Mouse (Mus musculus): ENCODE measurements around the gene 6030468B19Rik.
A peak's percentile ranks its signal among the peaks of the same experiment; 100 is the strongest.
"Not testable (repeated sequence)": the region's sequence is repeated elsewhere in the genome, so short reads cannot be mapped to it uniquely, and the experiment has no call there.

Gene 6030468B19Rik

DNA sequence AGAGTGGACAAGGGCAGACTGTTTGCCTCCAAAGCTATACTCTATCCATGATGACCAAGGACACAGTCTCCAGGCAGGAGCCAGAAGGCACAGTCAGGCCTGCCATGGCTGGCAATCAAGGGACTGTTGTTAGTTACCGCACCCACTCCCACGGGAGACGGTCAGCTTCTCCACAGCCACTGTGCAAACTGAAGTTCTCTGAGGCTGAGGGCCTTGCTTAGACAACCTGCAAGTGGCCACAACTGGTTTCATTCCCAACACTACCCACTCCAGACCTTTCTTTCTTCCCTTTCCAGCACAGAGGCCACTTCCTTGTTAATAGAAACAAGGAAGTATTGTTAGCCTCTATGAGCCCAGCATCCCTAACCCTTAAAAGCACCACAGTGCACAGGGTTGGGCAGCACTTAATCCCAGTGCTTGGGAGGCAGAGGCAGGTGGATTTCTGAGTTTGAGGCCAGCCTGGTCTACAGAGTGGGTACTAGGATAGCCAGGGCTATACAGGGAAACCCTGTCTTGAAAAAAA is 5.8 kb downstream of the 6030468B19Rik start:
- DNase-seq (ENCODE audit: low spot score) = no peak

DNA sequence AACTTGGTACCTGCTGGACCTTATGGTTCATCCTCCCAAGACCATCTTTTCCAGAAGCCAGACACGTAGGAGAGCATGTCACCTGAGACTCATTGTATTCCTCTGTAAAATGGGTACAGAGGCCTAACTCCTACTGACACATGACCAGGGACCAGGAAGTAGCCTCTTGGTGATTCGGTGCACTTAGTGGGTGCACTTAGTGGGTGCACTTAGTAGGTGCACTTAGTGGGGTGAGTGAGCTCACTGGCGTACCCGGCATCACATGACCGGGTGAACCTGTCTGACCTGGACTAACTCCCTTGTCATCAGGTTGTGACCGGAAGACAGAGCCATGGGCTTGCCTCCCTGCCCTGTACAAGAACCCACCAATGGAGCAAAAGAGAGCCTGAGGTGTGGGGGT is 9.3 kb downstream of the 6030468B19Rik start:
- DNase-seq (ENCODE audit: low spot score) = no peak

DNA sequence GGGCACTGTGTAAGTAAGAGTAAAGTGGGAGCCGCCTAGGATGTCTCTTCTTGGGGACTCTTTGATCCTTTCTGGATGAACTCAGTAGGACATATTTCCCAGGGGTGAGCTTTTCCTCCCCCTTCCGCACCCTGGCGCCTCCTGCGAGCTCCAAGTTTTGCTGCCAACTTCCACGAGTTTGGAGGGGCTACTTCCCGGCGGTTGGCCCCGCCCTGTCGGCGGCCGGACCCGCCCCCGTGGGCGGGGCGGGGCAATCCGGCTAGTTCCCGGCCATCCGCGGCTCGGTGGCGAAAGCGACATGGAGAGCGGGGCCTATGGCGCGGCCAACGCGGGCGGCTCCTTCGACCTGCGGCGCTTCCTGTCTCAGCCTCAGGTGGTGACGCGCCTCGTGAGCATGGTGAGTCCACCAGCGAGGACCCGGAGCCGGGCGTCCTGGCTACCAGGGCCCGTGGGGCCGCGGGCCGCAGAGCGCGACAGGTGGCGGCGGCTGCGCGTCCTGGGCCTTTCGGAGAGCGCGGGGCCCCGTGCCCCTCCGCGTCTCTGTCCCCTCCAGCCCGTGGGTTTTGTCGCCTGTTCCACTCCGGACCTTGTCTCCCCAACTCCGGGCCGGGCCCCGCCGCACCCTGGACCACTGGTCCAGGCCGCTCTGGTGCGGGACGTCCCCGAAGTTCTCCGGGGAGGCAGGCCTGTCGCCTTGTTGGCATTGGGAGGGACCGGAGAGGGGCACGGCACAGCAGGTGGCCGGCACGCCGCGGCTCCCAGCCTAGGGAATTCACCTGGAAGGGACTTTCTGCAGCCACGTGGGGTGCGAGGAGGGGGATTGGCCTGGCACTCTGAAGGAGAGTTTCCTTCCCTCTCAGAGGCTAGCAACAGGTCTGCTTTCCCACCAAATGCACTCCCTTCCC is 12.2 kb downstream of the 6030468B19Rik start, which contains the start of the genes Gm20708 and Syngr2:
Gene Gm20708, plus strand, starts transcription at position 262 of the 905 bp plus-strand sequence.
Gene Syngr2, plus strand, starts transcription at position 262 of the 905 bp plus-strand sequence.
- DNase-seq (ENCODE audit: low spot score) = peak; percentile 58

DNA sequence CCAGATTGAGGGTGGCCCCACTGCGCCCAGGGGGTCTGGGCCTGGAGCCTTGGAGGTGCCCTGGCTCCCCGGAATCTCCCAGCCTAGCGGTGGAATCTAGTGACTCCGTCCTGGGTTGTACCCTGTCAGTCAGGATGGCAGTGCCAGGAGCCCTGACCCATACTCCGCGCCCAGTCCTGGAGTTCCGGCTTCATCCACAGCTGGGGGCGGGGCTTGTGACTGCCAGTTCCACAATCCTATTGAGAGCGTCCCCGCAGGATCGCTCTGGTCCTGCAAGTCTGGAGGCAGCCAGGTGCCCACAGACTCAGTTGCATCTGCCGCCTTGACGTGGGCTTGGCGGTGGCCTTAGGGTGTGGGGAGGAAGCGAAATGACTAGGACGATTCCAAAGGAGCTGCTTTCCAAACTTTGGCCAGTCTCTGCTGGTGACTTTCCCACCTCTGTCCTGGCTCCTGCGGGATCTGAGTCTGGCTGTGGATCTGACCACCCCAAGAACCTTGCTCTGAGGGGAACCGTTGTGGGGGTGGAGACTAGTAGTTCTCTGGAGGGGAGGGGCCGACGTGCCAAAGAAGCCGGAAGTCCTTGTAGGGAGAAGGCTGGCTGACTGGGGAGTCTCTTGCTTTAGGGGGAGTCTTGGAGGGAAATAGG is 13.1 kb downstream of the 6030468B19Rik start:
- DNase-seq (ENCODE audit: low spot score) = peak; percentile 72

DNA sequence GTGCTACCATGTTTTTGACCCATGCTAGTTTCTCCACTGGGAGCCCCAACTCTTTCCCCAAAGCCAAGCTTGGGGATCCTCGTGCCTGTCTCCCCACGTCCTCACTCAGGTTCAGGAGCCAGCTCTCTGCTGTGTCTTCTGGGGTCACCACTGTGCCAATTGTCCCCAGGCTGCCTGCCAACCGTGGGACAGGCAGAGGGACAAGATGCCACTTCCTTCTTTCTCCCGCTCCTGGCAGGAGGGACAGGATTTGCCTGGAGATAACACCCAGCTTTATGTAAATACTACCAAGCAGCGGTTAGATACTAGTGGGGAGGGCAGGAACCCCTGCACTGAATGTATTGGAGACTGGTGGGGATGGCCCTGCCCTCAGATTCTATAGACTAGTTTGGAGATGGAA is 16.4 kb downstream of the 6030468B19Rik start:
- DNase-seq (ENCODE audit: low spot score) = no peak

DNA sequence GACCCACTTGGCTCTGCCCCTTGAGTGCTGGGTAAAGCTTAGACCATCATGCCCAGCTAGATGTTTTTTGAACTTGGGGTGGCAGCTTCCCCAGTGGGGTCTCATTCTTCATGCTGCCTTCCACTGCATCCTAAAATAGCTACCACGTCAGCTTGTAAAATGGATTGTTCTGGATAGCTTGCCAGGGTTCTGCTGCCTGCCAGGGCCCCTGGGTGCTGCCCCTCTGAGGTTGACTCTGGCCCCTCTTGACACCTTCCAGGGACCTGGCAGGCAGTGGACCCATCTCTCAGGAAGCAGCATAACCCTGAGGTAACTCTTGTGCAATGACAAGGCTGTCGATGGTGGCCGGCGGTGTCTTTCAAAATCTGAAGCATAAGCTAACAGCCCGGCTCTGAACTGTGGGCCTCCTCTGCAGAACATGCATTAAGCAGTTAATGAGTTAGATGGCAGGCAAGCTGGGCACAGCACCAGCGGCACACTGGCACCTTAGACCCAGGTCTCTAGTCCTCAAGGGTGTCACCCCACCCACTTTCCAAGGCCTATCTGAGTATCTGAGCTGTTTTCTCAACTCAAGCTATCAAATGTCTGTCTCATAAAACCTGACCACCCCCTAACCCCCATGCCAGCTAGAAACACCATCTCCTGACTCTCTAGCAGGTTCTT is 17.4 kb downstream of the 6030468B19Rik start:
- DNase-seq (ENCODE audit: low spot score) = no peak

DNA sequence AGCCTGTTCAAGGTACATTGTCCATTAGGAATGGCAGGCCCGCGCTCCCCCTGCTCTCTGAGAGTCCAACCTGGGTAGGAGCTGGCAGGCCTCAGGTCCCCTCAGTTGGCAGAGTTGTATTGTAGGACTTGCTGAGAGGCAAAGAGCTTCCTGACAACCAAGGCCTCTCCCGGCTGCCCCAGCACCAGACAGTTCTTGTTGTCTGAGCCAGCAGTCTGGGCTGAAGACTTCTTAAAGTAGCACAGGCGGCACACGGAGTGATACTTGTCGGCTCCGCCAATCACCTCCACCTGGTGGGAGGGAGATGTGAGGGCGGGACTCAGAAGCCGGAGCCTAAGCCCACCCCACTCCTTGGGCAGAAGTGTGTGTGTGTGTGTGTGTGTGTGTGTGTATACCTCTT is 18.4 kb downstream of the 6030468B19Rik start:
- not testable (repeated sequence) for DNase-seq (ENCODE audit: low spot score)

DNA sequence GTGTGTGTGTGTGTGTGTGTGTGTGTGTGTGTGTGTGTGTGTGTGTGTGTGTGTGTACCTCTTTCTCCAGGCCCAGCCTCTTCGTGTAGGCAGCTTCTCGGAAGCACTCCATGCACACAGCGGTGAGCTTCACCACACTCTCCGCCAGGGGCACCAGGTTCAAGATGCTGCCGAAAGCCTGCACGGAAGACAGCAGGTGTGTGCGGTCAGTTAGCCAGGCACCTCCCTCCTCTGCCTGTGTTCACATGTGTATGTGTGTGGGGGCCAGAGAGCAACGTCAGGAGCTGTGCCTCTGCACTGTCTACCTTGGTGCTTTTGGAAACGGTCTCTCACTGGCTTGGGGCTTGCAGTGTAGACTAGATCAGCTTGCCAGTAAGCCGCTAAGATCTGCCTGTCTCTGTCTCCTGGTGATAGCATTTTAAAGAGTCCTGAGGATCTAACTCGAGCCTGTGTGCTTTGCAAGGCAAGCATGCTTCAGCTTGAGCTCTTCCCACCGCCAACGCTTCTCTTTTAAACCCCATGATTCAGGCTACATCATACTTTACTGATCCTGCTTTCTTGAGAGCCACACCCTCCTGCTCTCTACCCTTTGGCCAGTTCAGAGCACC is 19.0 kb downstream of the 6030468B19Rik start:
- no peak for DNase-seq (ENCODE audit: low spot score)

DNA sequence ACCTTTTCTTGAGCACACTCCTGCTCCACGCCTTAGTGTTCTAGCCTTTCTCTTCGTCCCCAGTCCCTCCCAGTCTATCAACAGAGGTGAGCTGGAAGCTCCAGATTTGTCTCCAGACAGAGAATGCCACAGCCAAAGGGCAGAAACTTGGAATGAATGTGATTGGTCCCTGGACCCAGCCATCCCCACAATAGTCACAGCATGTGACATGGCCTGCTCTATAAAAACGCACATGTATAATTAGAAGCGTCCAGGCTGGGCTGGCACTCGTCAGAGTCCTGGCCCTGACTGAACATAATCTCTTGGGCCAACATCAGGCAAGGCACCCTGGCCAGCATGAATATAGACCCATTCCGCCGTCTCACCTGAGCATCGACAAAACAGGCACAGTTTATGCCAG is 21.6 kb downstream of the 6030468B19Rik start:
- DNase-seq (ENCODE audit: low spot score) = no peak

DNA sequence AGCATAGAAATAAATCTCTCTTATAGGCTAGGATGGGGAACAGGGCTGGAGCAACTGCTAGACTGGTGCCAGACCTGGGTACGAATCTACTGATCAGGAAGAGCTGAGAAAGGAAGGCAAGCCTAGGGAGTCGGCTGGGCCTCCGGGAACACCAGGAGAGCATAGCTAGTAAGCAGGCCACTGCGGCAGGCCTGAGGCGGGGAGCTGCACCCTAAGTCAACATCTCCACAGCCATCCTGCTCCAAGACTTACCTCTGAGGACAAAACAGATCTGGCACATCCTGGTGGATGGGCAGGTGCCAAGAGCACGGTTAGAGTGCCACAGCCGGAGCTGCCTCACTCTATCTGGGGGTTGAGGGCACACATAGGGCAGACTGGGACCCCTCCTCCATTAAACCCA is 22.7 kb downstream of the 6030468B19Rik start:
- no peak for DNase-seq (ENCODE audit: low spot score)

DNA sequence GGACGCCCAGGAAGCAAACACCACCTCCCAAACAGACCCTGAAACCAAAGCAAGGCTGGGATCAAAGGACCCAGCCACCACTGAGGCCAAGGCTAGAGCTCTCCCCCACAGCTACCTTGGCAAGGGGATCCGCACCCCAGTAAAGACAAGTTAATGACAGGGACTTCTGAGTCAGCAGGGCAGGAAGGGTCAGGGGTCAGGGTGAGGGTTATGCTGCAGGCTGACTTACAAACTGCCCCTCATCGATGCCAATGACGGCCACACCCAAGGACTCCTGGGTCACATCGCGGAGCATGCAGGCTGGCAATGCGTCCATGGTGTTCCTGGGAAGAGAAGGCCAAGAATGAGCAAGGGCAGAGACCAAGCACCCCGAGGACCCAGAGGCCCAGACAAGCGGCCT is 24.4 kb downstream of the 6030468B19Rik start:
- DNase-seq (ENCODE audit: low spot score) = no peak

DNA sequence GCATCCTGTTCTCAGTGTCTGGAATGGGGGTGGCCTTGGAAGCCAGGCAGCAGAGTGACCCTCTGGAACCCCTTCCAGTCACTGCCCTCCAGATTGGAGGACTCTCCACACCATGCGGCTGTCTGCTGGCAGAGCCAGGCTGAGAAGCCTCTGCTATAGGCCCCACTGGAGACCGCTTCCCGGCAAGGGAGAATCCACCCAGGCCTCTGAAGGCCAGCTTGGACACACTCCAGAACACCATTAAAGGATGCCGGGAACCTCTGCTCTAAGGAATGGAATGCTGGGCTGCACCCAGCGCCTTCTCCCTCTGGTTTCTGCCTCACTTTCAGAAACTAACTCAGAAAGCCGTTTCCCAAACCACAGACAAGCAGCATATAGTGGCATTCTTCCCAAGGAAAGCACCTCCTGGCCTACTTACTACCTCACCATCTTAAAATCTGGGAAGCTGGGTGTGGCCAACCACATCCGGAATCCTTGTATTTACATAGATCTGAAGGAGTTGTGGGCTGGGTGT is 25.3 kb downstream of the 6030468B19Rik start:
- DNase-seq (ENCODE audit: low spot score) = no peak

DNA sequence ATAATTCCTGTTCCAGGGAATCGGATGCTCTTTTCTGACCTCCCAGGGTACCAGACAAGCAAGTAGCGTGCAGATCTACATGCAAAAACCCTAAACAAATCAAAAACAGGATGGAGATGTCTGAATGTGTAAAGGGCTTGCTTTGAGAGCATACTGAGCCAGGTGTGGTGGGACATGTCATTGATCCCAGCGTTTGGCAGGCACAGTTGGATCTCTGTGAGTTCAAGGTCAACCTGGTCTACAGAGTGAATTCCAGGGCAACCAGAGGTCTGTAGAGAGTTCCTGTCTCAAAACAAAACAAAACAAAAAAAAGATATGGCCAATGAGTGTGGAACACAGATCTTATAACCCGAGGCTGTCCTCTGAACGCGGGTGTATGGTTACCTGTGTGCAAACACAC is 26.0 kb downstream of the 6030468B19Rik start:
- no peak for DNase-seq (ENCODE audit: low spot score)

DNA sequence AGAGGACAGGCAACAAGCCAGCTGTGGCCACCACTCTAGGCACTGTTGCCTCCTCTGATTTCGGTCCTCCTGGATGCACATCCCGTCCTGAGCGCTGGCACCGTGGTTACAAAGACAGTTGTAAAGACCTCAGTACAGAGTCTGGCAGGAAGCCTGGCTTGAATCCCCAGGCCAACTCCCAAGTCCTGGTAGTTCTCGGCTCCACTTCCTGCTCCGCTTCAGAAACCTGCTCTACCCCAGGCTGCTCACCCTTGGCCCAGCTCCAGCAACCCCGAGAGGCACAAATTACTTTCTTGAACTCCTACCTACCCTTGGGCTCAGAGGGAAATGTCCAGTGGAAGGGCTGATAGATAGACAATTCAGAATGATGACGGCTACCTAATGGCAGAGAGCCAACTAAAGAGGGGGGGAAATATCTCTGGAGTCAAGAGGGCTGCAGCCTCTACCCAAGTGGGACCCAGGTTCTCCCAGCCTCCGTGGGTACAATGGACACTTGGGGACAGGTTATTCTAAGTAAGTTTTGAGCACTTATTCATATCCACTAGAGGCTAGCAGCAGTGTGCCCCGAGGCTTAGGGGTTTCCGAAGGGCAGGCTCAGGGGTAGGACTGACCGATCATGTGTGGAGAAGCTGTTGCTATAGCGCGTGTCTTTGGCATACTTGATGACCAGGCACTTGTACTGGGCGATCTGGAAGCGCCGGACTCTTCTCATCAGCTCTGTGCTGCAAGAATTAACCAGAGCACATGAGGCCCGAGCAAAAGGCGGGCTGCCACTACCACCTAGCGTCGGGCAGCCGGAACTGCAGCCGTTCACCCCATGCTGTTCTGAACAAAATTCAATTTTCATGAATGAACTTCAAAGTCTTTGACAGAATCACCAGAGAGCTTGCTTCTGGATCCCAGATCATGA is 26.9 kb downstream of the 6030468B19Rik start:
- peak; percentile 73 for DNase-seq (ENCODE audit: low spot score)

DNA sequence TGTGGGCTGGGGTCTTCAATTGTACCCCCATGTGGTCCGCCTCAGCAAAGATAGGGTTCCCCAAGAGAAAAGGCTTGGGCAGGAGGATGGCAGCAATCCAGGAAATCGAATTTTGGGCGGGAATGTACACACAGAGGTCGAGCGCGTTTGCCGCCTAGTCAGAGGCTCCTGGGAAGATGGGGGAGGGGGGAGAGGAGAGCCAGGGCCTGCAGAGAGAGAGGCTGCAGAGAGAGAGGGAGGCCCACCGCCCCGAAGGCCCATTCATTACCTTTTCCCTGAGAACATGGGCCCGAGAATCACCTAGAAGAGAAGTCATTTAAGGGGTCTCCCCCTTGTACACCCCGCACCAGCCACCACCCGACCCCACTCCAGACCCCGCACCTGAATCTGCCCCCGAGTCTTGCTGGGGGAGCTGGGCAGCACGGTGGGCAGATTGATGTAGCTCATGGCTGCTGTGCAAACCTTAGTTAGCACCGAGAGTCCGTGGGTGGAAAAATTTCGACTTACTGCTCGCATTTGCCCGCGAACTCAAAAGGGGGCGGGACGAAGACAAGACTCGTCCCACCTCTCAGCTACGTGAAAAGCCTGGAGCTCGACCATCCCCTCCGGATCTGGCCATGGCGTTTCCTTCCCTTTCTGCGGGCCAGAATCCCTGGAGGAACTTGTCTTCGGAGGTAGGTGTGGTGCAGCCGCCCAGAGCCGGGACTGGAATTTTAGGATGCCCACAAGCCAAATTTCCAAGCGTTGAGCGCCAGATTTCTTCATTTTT is 28.1 kb downstream of the 6030468B19Rik start, which contains the start of the genes Afmid and Tk1:
Gene Afmid, plus strand, starts transcription at position 592 of the 769 bp plus-strand sequence.
Gene Tk1, minus strand, starts transcription at position 760 of the 769 bp plus-strand sequence.
- no peak for DNase-seq (ENCODE audit: low spot score)

DNA sequence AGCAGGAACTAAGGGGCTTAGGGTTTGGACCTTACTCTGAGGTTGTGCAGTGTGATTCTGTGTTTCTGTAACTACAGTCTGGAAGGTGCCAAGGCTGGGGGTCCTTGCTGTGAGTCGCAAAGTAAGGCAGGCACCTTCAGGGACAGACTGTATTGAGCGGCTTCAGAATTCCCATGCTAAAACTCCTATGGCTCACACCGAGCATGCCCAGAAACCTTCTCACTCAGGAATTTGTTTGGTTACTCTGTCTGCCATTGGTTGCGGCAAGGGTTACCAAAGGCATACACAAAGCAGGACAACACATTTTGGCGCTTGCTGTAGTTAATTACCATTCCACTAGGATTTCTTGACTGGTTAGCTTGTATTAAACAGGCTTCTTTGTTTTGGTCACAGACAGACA is 28.7 kb downstream of the 6030468B19Rik start:
- DNase-seq (ENCODE audit: low spot score) = no peak

DNA sequence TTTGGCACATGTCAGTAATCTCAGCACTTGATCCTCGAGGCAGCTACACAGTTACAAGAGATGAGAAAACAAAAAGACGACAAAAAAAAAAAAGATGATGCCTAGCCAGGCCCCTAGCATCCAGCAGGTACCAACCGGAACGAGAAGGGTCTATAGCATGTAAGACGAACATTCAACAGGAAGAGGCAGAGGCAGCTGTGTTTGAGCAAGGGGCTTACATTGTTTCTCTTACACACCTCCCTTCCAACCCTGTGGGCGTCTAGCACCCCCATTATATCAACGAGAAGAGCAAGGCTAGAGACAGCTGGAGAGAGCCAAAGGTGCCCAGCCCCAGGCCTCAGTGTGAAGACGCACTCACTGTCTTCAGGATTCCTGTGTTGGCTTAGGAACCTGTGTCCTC is 29.5 kb downstream of the 6030468B19Rik start:
- DNase-seq (ENCODE audit: low spot score) = no peak

DNA sequence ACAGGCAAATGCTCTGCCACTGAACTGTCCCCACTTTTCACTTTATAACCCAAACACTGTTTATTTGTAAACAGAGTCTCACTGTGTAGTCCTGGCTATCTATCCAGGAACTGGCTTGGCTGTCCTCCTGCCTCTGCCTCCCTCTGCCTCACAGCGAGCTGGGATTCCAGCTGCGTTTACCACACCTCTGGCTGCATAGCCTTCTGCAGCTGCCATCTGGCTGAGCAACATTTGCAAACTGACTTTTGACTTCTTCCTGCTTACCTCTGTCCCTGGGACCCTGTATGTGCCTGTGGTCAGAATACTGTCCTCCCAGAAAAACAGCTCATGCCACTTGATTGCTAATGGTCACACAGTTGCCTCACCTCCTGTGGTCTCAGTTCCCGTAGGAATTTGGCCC is 29.9 kb downstream of the 6030468B19Rik start:
- DNase-seq (ENCODE audit: low spot score) = no peak

DNA sequence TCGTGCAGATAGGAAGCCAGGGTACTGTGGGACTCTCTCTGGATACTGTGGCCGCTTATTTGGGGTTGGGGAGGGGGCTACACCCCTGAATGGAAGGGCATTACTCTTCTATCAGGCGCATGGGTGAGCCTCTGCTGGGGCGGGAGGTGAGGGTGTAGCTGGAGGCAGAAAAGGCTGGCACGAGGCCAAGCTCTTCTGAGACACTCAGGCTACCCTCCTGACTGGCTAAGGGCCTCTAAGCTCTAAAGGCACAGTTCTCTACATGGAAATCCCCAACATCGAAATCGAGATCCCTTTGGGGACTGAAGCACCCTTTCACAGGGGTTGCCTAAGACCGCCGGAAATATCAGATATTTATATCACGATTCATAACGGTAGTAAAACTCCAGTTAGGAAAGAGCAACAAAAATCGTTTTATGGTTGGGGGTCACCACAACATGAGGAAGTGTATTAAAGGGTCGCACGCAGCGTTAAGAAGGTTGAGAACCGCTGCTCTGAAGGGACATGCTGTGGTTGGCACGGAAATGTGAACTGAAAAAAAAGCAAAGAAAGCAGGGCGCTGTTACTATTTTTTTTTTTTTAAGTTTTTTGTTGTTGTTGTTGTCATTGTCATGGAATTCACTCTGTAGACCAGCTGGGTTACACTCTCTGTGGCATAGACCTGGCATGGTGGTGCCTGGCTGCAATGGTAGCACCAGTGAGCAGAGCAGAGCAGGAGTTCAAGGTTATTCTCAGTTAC is 30.9 kb downstream of the 6030468B19Rik start:
- no peak for DNase-seq (ENCODE audit: low spot score)

All from ovary, postnatal 14 days (tissue).